Comparison of ENCODE assay signal across 21 mouse cellular contexts in the genomic region with DNA sequence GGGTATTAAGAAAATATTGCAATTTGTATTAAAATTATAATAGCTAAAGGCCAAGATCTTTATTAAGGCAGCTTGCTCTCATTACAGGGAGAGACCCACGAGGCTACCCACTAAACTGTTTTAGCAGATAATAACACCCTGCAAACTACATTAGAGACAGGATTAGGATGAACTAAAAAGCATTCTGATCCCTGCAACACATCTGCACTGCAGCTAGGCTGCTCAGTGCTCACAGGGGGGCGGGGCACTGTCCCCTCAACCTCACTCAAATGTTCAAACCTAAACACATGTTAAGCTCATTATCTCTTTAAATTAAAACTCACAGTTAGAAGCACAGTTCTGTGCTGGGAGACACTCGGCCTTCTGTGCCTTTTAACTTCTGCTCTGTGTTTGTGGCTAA.
DNase-seq lines count a peak whose midpoint lies in the region; ATAC-seq and TF ChIP-seq lines count a peak whose summit lies in the region.
"Had no signal": no experiment of that assay in that cellular context is flagged by ENCODE, and none has a peak within 500 bp of the region (broad histone marks: within the 10 kb centered on the region; RNA-seq: fewer than 3 reads in every experiment).

No protein-coding gene starts in this region.

- no peak overlapping the region for H3K9ac ChIP-seq in hindbrain, embryonic 14.5 days
- H3K9ac ChIP-seq in hindbrain, embryonic 13.5 days, result no peak overlapping the region
- H3K9ac ChIP-seq in midbrain, postnatal 0 days (replicated peaks; ENCODE audit: low read length, poor library complexity, severe bottlenecking), result no peak overlapping the region
- H3K9ac ChIP-seq in liver, embryonic 11.5 days (ENCODE audit: low read depth, low read length), result no peak overlapping the region
- H3K9ac ChIP-seq: embryonic facial prominence, embryonic 12.5 days; heart, embryonic 15.5 days; limb, embryonic 15.5 days had no signal

- H3K36me3 ChIP-seq in hindbrain, embryonic 14.5 days (replicated peaks; ENCODE audit: control insufficient read depth, insufficient read depth), result peaks cover 23% of the 10 kb centered on the region
- H3K36me3 ChIP-seq in hindbrain, embryonic 13.5 days, result peaks cover 18% of the 10 kb centered on the region
- H3K36me3 ChIP-seq in midbrain, postnatal 0 days (ENCODE audit: insufficient read depth, low read length), result peaks cover 9% of the 10 kb centered on the region; the same call in 1 of the 2 replicates
- no peaks in the 10 kb centered on the region for H3K36me3 ChIP-seq in liver, embryonic 11.5 days (ENCODE audit: control insufficient read depth, insufficient read depth, low read length)
- H3K36me3 ChIP-seq: embryonic facial prominence, embryonic 12.5 days; heart, embryonic 15.5 days; limb, embryonic 15.5 days had no signal

- no peak overlapping the region for H3K4me2 ChIP-seq in hindbrain, embryonic 14.5 days (replicated peaks)
- H3K4me2 ChIP-seq in hindbrain, embryonic 13.5 days, result no peak overlapping the region
- H3K4me2 ChIP-seq in midbrain, postnatal 0 days (ENCODE audit: low read depth, low read length, poor library complexity, severe bottlenecking), result no peak overlapping the region
- no peak overlapping the region for H3K4me2 ChIP-seq in liver, embryonic 11.5 days
- H3K4me2 ChIP-seq: embryonic facial prominence, embryonic 12.5 days; heart, embryonic 15.5 days; limb, embryonic 15.5 days had no signal

- H3K27ac ChIP-seq in hindbrain, embryonic 14.5 days, result no peak overlapping the region
- H3K27ac ChIP-seq in hindbrain, embryonic 13.5 days, result no peak overlapping the region
- H3K27ac ChIP-seq in midbrain, postnatal 0 days (ENCODE audit: low read depth, low read length), result no peak overlapping the region
- no peak overlapping the region for H3K27ac ChIP-seq in liver, embryonic 11.5 days (ENCODE audit: low read depth, low read length)
- H3K27ac ChIP-seq: embryonic facial prominence, embryonic 12.5 days; heart, adult 2 months; heart, embryonic 15.5 days; limb, embryonic 15.5 days had no signal

- no peaks in the 10 kb centered on the region for H3K4me1 ChIP-seq in hindbrain, embryonic 14.5 days (replicated peaks; ENCODE audit: control insufficient read depth, insufficient read depth, low read length)
- H3K4me1 ChIP-seq in hindbrain, embryonic 13.5 days (replicated peaks), result peaks cover 4% of the 10 kb centered on the region; the same call in 1 of the 2 replicates
- no peaks in the 10 kb centered on the region for H3K4me1 ChIP-seq in midbrain, postnatal 0 days (ENCODE audit: insufficient read depth, low read length)
- H3K4me1 ChIP-seq in liver, embryonic 11.5 days (replicated peaks; ENCODE audit: control insufficient read depth, insufficient read depth, low read length), result no peaks in the 10 kb centered on the region
- H3K4me1 ChIP-seq: embryonic facial prominence, embryonic 12.5 days; heart, embryonic 15.5 days; limb, embryonic 15.5 days had no signal

- WGBS in hindbrain, embryonic 14.5 days, result 59% methylated on average over 3 of the region's 3 CpGs
- 54% methylated on average over 3 of the region's 3 CpGs for WGBS in hindbrain, embryonic 13.5 days
- 29% methylated on average over 3 of the region's 3 CpGs for WGBS in midbrain, postnatal 0 days
- WGBS in liver, embryonic 11.5 days, result 55% methylated on average over 3 of the region's 3 CpGs

- no peaks in the 10 kb centered on the region for H3K9me3 ChIP-seq in hindbrain, embryonic 14.5 days (ENCODE audit: control insufficient read depth, low read length)
- H3K9me3 ChIP-seq in hindbrain, embryonic 13.5 days, result no peaks in the 10 kb centered on the region
- no peaks in the 10 kb centered on the region for H3K9me3 ChIP-seq in midbrain, postnatal 0 days (ENCODE audit: low read length)
- H3K9me3 ChIP-seq in liver, embryonic 11.5 days (ENCODE audit: control insufficient read depth, low read length), result no peaks in the 10 kb centered on the region
- H3K9me3 ChIP-seq: embryonic facial prominence, embryonic 12.5 days; heart, embryonic 15.5 days; limb, embryonic 15.5 days had no signal

- H3K27me3 ChIP-seq in hindbrain, embryonic 14.5 days (ENCODE audit: control insufficient read depth, insufficient read depth, low read length), result no peaks in the 10 kb centered on the region
- no peaks in the 10 kb centered on the region for H3K27me3 ChIP-seq in hindbrain, embryonic 13.5 days
- no peaks in the 10 kb centered on the region for H3K27me3 ChIP-seq in midbrain, postnatal 0 days (ENCODE audit: insufficient read depth, low read length)
- no peaks in the 10 kb centered on the region for H3K27me3 ChIP-seq in liver, embryonic 11.5 days (replicated peaks; ENCODE audit: control insufficient read depth, insufficient read depth, low read length)
- H3K27me3 ChIP-seq: embryonic facial prominence, embryonic 12.5 days; heart, embryonic 15.5 days; limb, embryonic 15.5 days had no signal

- H3K4me3 ChIP-seq in hindbrain, embryonic 14.5 days (replicated peaks; ENCODE audit: low read length), result no peak overlapping the region
- H3K4me3 ChIP-seq in hindbrain, embryonic 13.5 days, result no peak overlapping the region
- H3K4me3 ChIP-seq in midbrain, postnatal 0 days (ENCODE audit: low read depth, low read length), result no peak overlapping the region
- no peak overlapping the region for H3K4me3 ChIP-seq in liver, embryonic 11.5 days (ENCODE audit: low read depth, low read length)
- H3K4me3 ChIP-seq: embryonic facial prominence, embryonic 12.5 days; heart, adult 2 months; heart, embryonic 15.5 days; limb, embryonic 15.5 days; myocyte had no signal

- TF ChIP-seq CTCF in midbrain, postnatal 0 days (IDR thresholded peaks at IDR 0.05), result peak; percentile 26; the same call in 1 of the 2 replicates

- ATAC-seq in hindbrain, embryonic 14.5 days (ENCODE audit: low FRiP score), result peak; percentile 40; the same call in 1 of the 2 replicates
- ATAC-seq in hindbrain, embryonic 13.5 days (ENCODE audit: low FRiP score), result no peak
- ATAC-seq in midbrain, postnatal 0 days (ENCODE audit: low FRiP score), result no peak; the same call in 1 of the 2 replicates
- no peak for ATAC-seq in liver, embryonic 11.5 days (replicated peaks; ENCODE audit: low FRiP score)
- ATAC-seq: intestine, postnatal 0 days; lung, postnatal 0 days; Patski had no signal

- DNase-seq in embryo, embryonic 10 days (ENCODE audit: low spot score), result peak; percentile 27
- DNase-seq in embryo, embryonic 9.5 days (ENCODE audit: extremely low spot score), result no peak
- DNase-seq in hindbrain, embryonic 14.5 days (ENCODE audit: low spot score), result no peak
- peak; percentile 9 for DNase-seq in retina, postnatal 1 day
- DNase-seq in retina, embryonic 14.5 days (ENCODE audit: low spot score), result no peak
- DNase-seq in midbrain, postnatal 0 days (ENCODE audit: low spot score), result no peak
- DNase-seq in liver, embryonic 11.5 days (ENCODE audit: low spot score), result no peak
- DNase-seq: adrenal gland, adult 8-10 months; cerebellum, adult 11 months; cerebellum, postnatal 14 days; gastrocnemius, postnatal 25 days; heart, adult 2 months; kidney, postnatal 10 days had no signal

Comparison
In these comparisons a context has a peak if more than half of its experiments do, and no peak if none do; other contexts are left out.
1. DNase-seq: peak in embryo, embryonic 10 days (single experiment) and retina, postnatal 1 day (single experiment); none in embryo, embryonic 9.5 days (single experiment), hindbrain, embryonic 14.5 days (single experiment), retina, embryonic 14.5 days (single experiment), midbrain, postnatal 0 days (single experiment) and liver, embryonic 11.5 days (single experiment).